Mouse (Mus musculus): ENCODE measurements around the gene Gm8693.
"Not testable (repeated sequence)": the region's sequence is repeated elsewhere in the genome, so short reads cannot be mapped to it uniquely, and the experiment has no call there.

Gm8693 gene

GRCm38 (mm10) chr7:22692217-22692616 lies at the start of gene Gm8693:
TSS of gene Gm8693 (minus strand) at chr7:22692317.
- not testable (repeated sequence) for DNase-seq

DNA sequence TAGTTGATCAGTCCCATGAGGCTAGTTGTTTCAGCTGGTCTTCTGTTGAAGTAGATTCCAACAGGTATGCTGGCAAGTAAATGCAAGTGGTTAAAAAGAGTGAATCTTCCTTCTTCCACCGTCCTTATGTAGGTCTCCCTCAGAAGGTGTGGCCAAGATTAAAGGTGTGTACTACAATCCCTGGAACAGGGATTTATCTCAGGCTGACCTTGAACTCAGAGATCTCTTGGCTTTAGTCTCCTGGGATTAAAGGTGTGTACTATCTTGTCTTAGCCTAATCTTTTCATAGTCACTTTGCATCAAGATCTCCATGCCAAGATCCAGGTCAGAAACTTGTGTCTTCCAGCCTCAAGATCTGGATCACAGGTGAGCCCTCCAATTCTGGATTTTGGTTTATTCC lies 27.5 kb upstream of the Gm8693 start, which contains the start of gene Gm4567:
TSS of gene Gm4567 (minus strand) at position 101 of the 400 bp plus-strand sequence.
- DNase-seq, result not testable (repeated sequence)

GRCm38 (mm10) chr7:22657718-22658117 lies 34.4 kb downstream of the Gm8693 start, which contains the start of gene Vmn1r155:
TSS of gene Vmn1r155 (plus strand) at chr7:22658018.
- not testable (repeated sequence) for DNase-seq
